Mouse (Mus musculus) E14TG2a.4 (cell line): Measurements from ENCODE around the gene Thbs1.

Source experiments
- H3K27me3 ChIP-seq: 2 replicates; pipeline ENCODE4 v1.6.1; 2014; ENCODE audit warnings: low read length, control low read depth; ENCODE audit not compliant: insufficient read depth
- H3K36me3 ChIP-seq: 2 replicates; pipeline ENCODE4 v1.6.1; 2014; ENCODE audit warnings: low read length, control low read depth; ENCODE audit not compliant: insufficient read depth
- H3K4me1 ChIP-seq: replicated peaks from 2 replicates; pipeline ENCODE4 v1.6.1; 2014; ENCODE audit warnings: low read depth, low read length, control low read depth
- H3K4me3 ChIP-seq: replicated peaks from 2 replicates; pipeline ENCODE4 v1.5.1; 2014; ENCODE audit warnings: mild to moderate bottlenecking, low read length
- H3K9me3 ChIP-seq: 2 replicates; pipeline ENCODE4 v1.6.1; 2014; ENCODE audit warnings: low read length, control low read depth
- CTCF ChIP-seq: conservative IDR thresholded peaks from 2 replicates; pipeline ENCODE4 v1.5.1; 2014; ENCODE audit warnings: low read length
- NANOG ChIP-seq: IDR thresholded peaks from 2 replicates; pipeline ENCODE4 v1.6.1; 2014; ENCODE audit warnings: borderline replicate concordance, low read length, mixed read lengths
- POU5F1 ChIP-seq: IDR thresholded peaks from 2 replicates; pipeline ENCODE4 v1.6.1; 2014; ENCODE audit warnings: low read length, borderline replicate concordance

The Thbs1 gene

DNA sequence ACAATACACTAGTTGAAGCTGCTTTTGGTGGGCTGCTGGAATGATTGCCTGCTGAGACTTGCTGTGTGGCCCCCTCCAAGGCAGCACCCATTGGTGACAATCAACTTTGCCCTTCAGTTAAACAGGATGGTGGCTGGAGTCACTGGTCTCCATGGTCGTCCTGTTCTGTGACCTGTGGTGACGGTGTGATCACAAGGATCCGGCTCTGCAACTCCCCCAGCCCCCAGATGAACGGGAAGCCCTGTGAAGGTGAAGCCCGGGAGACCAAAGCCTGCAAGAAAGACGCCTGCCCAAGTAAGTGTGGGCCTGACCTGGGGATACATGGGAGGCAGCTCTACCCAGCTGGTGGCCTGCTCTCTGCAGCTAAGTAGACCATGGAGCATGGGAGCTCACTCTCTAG, 6.4 kb downstream of the Thbs1 start:
- H3K36me3 ChIP-seq = no peaks in the 10 kb centered on the region
- no peak for TF ChIP-seq POU5F1
- TF ChIP-seq CTCF = no peak
- H3K4me3 ChIP-seq = no peak overlapping the region
- no peaks in the 10 kb centered on the region for H3K9me3 ChIP-seq
- H3K4me1 ChIP-seq = peaks cover 5% of the 10 kb centered on the region; the same call in 1 of the 2 replicates
- peaks cover 23% of the 10 kb centered on the region for H3K27me3 ChIP-seq

DNA sequence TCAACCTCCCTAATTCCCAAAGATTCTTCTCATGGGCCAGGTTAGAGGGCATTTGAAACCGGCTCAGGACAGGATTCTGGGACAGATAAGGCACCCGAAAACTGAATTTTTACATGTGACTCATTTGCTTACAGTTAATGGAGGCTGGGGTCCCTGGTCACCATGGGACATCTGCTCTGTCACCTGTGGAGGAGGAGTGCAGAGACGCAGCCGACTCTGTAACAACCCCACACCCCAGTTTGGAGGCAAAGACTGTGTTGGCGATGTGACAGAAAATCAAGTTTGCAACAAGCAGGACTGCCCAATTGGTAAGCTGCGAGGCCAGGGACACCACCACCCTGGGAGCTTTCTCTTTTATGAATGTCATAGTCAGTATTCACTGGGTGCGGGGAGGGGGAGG, 6.8 kb downstream of the Thbs1 start:
- TF ChIP-seq POU5F1 (no peak), CTCF (no peak), NANOG (no peak)
- H3K36me3 ChIP-seq = no peaks in the 10 kb centered on the region
- H3K27me3 ChIP-seq = peaks cover 18% of the 10 kb centered on the region
- H3K9me3 ChIP-seq = no peaks in the 10 kb centered on the region
- no peak overlapping the region for H3K4me3 ChIP-seq
- peaks cover 5% of the 10 kb centered on the region; the same call in 1 of the 2 replicates for H3K4me1 ChIP-seq

DNA sequence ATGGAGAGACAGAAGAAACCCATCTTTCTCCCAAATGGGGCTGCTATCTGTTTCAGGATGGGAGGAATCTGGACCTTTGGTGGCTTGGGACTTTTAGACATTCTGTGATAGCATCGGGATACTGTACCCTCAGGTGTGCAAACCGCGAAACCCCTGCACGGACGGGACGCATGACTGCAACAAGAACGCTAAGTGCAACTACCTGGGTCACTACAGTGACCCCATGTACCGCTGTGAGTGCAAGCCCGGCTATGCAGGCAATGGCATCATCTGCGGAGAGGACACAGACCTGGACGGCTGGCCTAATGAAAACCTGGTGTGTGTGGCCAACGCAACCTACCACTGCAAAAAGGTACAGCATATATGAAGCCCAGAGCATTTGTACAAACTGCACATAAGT, 8.0 kb downstream of the Thbs1 start:
- Histone ChIP-seq H3K9me3 (no peaks in the 10 kb centered on the region), H3K27me3 (peaks cover 8% of the 10 kb centered on the region), H3K36me3 (no peaks in the 10 kb centered on the region), H3K4me3 (no peak overlapping the region), H3K4me1 (no peaks in the 10 kb centered on the region)
- no peak for TF ChIP-seq POU5F1
- no peak for TF ChIP-seq CTCF
- no peak for TF ChIP-seq NANOG

DNA sequence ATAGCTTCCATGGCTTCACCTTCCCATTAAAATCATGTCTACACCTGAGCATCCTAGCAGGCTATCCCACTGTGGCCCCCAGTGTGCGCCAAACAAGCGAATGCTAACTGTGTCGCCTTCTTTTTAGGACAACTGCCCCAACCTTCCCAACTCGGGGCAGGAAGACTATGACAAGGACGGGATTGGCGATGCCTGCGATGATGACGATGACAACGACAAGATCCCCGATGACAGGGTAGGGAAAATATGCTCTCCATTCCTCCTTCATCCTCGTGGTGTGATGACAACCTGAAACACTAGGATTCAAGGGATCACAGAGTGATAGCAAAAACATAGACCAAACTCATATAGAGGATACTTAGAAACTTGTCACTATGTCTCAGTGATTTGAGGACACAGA, 8.4 kb downstream of the Thbs1 start:
- TF ChIP-seq NANOG = no peak
- no peak for TF ChIP-seq POU5F1
- TF ChIP-seq CTCF = no peak
- no peak overlapping the region for H3K4me3 ChIP-seq
- H3K4me1 ChIP-seq = no peaks in the 10 kb centered on the region

DNA sequence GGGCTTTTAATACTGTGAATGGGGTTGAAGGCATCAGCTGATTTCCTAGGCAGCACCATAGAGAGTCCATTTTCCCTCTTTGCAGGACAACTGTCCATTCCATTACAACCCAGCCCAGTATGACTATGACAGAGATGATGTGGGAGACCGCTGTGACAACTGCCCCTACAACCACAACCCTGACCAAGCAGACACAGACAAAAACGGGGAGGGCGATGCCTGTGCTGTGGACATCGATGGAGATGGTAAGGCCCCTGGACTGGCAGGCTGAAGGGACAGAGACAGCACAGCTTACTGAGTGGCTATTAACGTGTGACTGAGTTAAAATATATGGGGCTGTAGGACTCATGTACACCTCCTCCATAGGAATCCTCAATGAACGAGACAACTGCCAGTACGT, 9.1 kb downstream of the Thbs1 start:
- Histone ChIP-seq H3K4me1 (no peaks in the 10 kb centered on the region), H3K4me3 (no peak overlapping the region), H3K36me3 (no peaks in the 10 kb centered on the region), H3K27me3 (peaks cover 6% of the 10 kb centered on the region), H3K9me3 (no peaks in the 10 kb centered on the region)
- TF ChIP-seq NANOG (no peak), POU5F1 (no peak), CTCF (no peak)

More for the DNA sequence above, 8.4 kb downstream of the Thbs1 start:
- H3K36me3 ChIP-seq = no peaks in the 10 kb centered on the region
- H3K9me3 ChIP-seq = no peaks in the 10 kb centered on the region
- H3K27me3 ChIP-seq = peaks cover 6% of the 10 kb centered on the region

DNA sequence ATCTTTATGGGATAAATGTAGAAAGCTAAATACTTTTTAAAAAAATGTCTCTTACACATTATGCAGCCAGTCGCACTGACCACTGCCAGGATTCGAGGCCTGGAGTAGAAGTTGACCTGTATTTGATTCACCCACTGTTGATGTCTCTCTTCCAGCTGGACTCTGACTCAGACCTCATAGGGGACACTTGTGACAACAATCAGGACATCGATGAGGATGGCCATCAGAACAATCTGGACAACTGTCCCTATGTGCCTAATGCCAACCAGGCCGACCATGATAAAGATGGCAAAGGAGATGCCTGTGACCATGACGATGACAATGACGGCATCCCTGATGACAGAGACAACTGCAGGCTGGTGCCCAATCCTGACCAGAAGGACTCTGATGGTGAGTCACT, 10.6 kb downstream of the Thbs1 start:
- no peaks in the 10 kb centered on the region for H3K9me3 ChIP-seq
- H3K27me3 ChIP-seq = peaks cover 3% of the 10 kb centered on the region
- no peak for TF ChIP-seq CTCF
- TF ChIP-seq NANOG = no peak
- no peak for TF ChIP-seq POU5F1
- H3K4me1 ChIP-seq = no peaks in the 10 kb centered on the region
- no peak overlapping the region for H3K4me3 ChIP-seq
- H3K36me3 ChIP-seq = no peaks in the 10 kb centered on the region

DNA sequence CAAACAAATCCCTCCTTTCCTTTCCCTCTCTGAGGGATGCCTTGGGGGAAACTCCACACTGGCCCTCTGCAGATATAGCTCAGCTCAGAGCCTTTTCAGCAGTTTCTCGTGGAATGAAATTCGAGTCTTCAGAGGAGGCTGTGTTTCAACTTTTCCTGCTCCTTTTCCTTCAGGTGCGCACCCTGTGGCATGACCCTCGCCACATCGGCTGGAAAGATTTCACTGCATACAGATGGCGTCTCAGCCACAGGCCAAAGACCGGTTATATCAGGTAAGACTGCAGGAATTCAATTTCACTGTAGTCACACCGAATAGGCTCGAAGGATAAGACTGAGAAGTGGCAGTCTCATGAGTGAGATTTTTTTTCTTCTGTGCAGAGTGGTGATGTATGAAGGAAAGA, 12.1 kb downstream of the Thbs1 start:
- TF ChIP-seq CTCF (no peak), POU5F1 (no peak), NANOG (no peak)
- no peaks in the 10 kb centered on the region for H3K36me3 ChIP-seq
- H3K4me3 ChIP-seq = no peak overlapping the region
- H3K9me3 ChIP-seq = no peaks in the 10 kb centered on the region
- H3K4me1 ChIP-seq = no peaks in the 10 kb centered on the region
- peaks cover 3% of the 10 kb centered on the region for H3K27me3 ChIP-seq

DNA sequence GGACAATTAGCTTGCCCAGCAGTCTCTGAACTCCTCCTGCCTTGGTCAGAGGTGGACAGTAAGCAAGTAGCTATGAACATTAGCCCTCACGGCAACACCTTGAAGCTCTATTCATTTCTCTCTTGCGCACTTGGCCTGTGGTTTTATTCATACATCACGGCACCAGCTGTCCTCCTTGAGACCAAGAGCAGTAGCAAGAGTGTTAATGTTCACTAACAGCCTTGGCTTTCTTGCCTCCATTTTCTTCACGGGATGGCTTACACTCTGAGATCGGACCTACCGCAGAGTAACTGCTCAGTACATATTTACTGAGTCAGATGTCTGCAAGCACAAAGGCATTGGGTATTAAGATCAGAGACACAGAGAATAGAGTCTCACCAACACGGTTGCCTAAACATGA, 12.8 kb downstream of the Thbs1 start:
- H3K36me3 ChIP-seq = no peaks in the 10 kb centered on the region
- H3K4me3 ChIP-seq = no peak overlapping the region
- H3K4me1 ChIP-seq = no peaks in the 10 kb centered on the region
- no peaks in the 10 kb centered on the region for H3K9me3 ChIP-seq
- TF ChIP-seq NANOG = no peak
- no peak for TF ChIP-seq CTCF
- TF ChIP-seq POU5F1 = no peak
- peaks cover 3% of the 10 kb centered on the region for H3K27me3 ChIP-seq

DNA sequence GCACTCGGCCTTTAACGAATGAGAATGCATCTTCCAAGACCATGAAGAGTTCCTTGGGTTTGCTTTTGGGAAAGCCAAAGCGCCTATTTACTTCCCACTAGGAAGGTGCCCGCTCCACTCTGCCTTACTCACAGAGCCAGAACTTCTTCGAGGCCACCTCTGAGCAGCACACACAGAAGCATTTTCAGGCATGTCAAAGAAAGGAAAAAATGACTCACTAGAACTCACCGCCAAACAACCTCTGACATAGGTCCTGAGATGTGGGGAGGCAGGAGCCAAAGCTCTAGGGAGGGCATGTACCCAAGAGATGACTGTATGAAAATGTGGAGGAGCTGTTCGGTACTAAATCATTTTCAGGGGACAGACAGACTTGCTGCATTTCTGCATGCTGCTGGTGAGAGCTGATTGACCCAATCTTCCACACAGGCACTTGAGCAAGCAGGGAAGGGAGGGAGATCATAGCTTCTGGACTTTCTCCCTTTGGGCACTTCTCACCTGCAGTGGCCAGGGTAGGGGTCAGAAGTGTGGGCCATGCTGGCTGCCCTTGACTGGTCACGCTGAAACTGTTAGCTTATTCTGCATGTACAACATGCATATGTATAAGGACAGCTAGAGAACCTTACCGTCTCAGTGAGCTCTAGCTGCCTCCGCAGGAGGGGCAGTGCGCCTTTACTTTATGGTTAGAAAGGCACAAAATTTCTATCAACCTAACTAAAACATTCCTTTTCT, 13.7 kb downstream of the Thbs1 start:
- H3K4me1 ChIP-seq = no peaks in the 10 kb centered on the region
- no peaks in the 10 kb centered on the region for H3K9me3 ChIP-seq
- no peaks in the 10 kb centered on the region for H3K36me3 ChIP-seq
- no peak overlapping the region for H3K4me3 ChIP-seq
- no peaks in the 10 kb centered on the region; the same call in 1 of the 2 replicates for H3K27me3 ChIP-seq
- TF ChIP-seq POU5F1 = no peak
- no peak for TF ChIP-seq CTCF
- no peak for TF ChIP-seq NANOG
